Mouse (Mus musculus) testis, adult 2 months (tissue): ENCODE measurements around the gene Immp2l. TPM values are rescaled to one million over a fixed set of nuclear protein-coding genes. Genes with fewer than 3 reads are reported as not detected.

Experiments used
- H3K27ac ChIP-seq: fragments of 200-500 bp; 2 replicates; pipeline ENCODE4 v1.5.1; 2012; ENCODE audit warnings: low read depth, low read length; ENCODE audit not compliant: control insufficient read depth, insufficient read depth
- H3K27me3 ChIP-seq: fragments of 200-500 bp; 2 replicates; pipeline ENCODE4 v1.6.1; 2012; ENCODE audit warnings: mild to moderate bottlenecking, low read length, moderate library complexity; ENCODE audit not compliant: control insufficient read depth, insufficient read depth
- H3K36me3 ChIP-seq: fragments of 200-500 bp; 2 replicates; pipeline ENCODE4 v1.6.1; 2012; ENCODE audit warnings: mild to moderate bottlenecking, low read length; ENCODE audit not compliant: control insufficient read depth, insufficient read depth
- H3K4me1 ChIP-seq: fragments of 200-500 bp; 2 replicates; pipeline ENCODE4 v1.6.1; 2012; ENCODE audit warnings: low read length; ENCODE audit not compliant: control insufficient read depth, insufficient read depth
- H3K4me3 ChIP-seq: fragments of 200-500 bp; 2 replicates; pipeline ENCODE4 v1.5.1; 2012; ENCODE audit warnings: low read depth, mild to moderate bottlenecking, low read length, moderate library complexity, mixed read lengths; ENCODE audit not compliant: control insufficient read depth
- CTCF ChIP-seq: fragments of 200-500 bp; IDR thresholded peaks from 2 replicates; pipeline ENCODE4 v1.5.1; 2012; ENCODE audit warnings: low read depth, mild to moderate bottlenecking, inconsistent platforms, low read length, moderate library complexity; ENCODE audit not compliant: control insufficient read depth, insufficient read depth, insufficient replicate concordance
- POLR2A ChIP-seq: fragments of 200-500 bp; IDR thresholded peaks from 2 replicates; pipeline ENCODE4 v1.6.1; 2012; ENCODE audit warnings: low read depth, mild to moderate bottlenecking, inconsistent platforms, low read length, moderate library complexity; ENCODE audit not compliant: control insufficient read depth
- polyA plus RNA-seq: library from polyadenylated mRNA; depleted of rRNA; stranded (reverse); fragments of >200 nt; gene quantifications from 2 replicates; pipeline ENCODE4 v1.2.3, GENCODE M21; 2012

The Immp2l gene
- polyA plus RNA-seq, 1 experiment: 45.4 TPM

GRCm38 (mm10) chr12:41950726-41951125 is 926.8 kb downstream of the Immp2l start:
- no peaks in the 10 kb centered on the region for H3K4me1 ChIP-seq
- TF ChIP-seq CTCF (no peak), POLR2A (no peak)

GRCm38 (mm10) chr12:41961038-41961437 is 937.1 kb downstream of the Immp2l start:
- Histone ChIP-seq H3K4me1 (no peaks in the 10 kb centered on the region), H3K36me3 (no peaks in the 10 kb centered on the region), H3K27me3 (no peaks in the 10 kb centered on the region), H3K4me3 (no peak overlapping the region), H3K27ac (no peak overlapping the region)
- TF ChIP-seq CTCF (no peak), POLR2A (no peak)

More at GRCm38 (mm10) chr12:41950726-41951125, 926.8 kb downstream of the Immp2l start:
- H3K36me3 ChIP-seq: no peaks in the 10 kb centered on the region
- no peak overlapping the region for H3K27ac ChIP-seq
- H3K4me3 ChIP-seq: no peak overlapping the region
- no peaks in the 10 kb centered on the region for H3K27me3 ChIP-seq

- no peaks in the 10 kb centered on the region for H3K36me3 ChIP-seq
Observed at GRCm38 (mm10) chr12:41991408-41991807, 967.5 kb downstream of the Immp2l start.

More at GRCm38 (mm10) chr12:41991408-41991807, 967.5 kb downstream of the Immp2l start:
- Histone ChIP-seq H3K4me1 (no peaks in the 10 kb centered on the region), H3K4me3 (no peak overlapping the region), H3K27ac (no peak overlapping the region), H3K27me3 (no peaks in the 10 kb centered on the region)
- TF ChIP-seq CTCF (no peak), POLR2A (no peak)
